Mouse (Mus musculus): ENCODE data around the gene Ipo11.

The Ipo11 gene

DNA sequence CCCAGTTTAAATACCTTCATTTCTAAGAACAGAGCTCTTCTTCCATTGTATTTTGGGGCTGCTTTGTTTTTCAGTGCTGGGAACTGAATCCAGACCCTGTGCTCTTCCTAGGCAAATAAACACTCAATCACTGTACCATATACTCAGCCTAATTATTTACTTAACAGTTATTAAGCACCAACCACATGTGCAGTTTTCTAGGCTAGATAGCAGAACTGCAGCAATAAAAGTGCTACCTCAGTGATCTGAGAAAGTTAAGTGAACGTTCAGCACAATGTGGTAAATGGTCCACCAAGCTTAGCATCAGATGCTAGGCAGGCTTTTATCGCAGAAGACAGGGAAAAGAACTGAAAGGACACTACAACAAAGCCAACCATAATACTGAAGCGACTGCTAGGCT lies 32.1 kb downstream of the Ipo11 start:
- ATAC-seq (ENCODE audit: low TSS enrichment): no peak

DNA sequence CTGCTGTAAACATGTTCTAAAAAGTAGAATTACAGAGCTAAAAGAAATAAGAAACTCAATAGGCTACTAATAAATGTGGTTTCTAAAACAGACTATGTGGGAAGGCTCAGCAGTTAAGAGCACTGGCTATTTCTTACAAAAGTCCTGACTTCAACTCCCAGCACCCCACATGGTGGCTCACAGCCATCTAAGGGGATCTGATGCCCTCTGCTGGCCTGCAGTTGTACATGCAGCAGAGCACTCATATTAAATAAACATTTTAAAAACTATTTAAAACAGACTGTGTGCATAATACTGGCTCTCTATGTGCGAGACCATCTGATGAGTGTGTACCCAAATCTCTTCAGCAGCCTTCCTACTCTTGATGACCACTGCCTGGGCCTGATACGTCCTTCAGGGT lies 42.5 kb downstream of the Ipo11 start:
- no peak for ATAC-seq (ENCODE audit: low TSS enrichment)

DNA sequence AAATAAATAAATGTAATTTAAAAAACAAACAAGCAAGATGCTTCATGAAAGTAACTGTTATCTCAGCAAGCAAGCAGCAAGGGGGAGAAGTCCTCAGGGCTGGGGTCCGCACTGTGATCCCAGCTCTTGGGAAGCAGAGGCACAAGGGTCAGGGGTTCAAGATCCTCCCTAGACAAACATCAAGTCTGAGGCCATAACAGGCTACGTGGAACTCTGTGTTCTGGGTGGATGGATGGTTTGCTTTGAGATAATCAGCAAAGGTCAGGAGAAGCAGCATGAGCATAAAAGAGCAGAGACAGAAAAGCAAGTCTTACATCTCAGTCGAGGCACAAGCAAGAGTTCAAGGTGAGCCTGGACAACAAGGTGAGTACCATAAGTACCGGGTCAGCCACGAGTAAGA lies 43.1 kb downstream of the Ipo11 start:
- ATAC-seq (ENCODE audit: low TSS enrichment): no peak

DNA sequence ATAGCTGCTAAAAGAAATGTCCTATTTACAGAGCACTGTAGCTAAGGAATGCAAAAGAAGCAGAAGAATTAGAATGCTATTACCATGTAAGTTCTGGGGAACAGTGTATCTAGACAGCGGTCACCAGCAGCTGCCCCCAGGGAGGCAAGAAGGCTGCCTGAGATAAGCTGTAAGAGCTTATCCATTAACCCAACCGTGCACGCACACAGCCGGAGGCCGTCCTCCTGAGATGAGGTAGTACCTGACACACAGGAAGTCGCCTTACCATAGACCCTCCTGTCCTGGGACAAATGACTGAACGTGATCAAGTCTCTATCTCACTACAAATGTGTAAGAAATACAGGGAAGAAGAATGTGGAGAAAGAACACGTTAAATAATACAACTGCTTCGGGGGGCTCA lies 43.6 kb downstream of the Ipo11 start:
- no peak for ATAC-seq (ENCODE audit: low TSS enrichment)

DNA sequence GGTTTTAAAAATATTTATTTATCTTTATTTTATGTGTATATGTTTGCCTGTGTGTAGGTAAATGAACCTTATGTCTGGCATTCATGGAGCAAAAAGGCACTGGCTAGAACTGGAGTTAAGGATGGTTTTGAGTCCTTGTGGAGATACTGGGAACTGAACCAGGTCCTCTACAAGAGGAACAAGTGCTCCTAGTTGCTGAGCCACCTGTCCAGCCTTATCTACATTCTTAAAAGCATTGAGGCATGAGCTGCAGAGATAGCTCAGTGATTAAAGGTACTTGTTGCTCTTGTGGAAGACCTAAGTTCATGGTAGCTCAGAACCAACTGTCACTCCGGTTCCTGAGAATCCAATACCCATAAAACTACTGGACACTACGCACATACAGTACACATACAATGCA lies 49.4 kb downstream of the Ipo11 start:
- ATAC-seq (ENCODE audit: low TSS enrichment): no peak

DNA sequence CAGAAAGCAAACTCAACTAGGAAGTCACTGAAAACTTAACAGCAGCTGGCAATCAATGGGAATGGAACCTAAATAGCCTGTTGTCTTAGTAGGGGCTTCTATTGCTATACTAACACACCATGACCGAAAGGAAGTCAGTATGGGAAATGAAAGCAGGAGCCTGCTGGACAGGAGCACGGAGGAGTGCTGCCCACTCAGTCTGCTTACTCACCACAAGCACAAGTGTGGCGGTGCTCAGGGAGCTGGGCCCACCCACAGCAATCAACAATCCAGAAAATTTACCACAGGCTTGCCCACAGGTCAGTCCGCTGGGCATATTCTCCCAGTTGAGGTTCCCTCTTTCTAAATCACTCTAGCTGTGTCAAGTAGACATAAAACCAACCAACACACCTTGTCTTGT lies 52.5 kb downstream of the Ipo11 start:
- peak; percentile 85 for ATAC-seq (ENCODE audit: low TSS enrichment)

DNA sequence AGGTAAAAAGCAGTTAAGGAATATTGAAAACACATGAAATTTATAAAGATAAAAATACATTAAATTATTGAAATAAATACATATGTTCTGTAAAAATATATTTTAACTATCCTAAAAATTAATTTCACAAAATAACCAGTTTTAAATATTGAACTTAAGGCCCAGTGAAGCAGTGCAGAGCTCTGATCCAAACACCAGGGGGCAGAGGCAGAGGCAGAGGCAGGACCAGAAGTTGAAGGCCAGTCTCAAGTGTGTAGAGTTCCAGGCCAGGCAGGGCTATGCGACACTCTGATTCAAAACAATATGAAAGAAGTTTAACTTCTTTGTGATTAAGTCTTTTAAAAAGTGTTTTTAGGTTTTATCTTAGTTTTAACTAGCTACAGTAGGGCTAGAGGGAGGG lies 60.5 kb downstream of the Ipo11 start:
- ATAC-seq (ENCODE audit: low TSS enrichment): no peak

DNA sequence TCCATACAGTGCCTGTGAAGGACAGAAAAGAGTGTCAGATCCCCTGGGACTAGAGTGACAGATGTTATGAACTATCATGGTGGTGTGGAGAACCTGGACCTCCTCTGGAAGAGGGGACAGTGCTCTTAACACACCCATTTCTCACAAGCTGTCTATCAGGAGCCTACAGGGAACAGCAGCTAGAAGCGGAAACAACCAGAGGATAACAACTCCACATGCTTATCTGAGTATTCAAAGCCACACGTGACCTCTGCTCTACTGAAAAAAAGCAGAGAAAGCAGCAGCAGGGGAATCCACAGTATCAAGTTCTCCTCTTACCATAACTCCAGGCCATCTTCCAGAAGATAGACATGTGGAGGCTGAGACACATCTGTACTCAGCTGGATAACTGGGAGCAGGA lies 71.2 kb downstream of the Ipo11 start:
- ATAC-seq (ENCODE audit: low TSS enrichment): no peak

DNA sequence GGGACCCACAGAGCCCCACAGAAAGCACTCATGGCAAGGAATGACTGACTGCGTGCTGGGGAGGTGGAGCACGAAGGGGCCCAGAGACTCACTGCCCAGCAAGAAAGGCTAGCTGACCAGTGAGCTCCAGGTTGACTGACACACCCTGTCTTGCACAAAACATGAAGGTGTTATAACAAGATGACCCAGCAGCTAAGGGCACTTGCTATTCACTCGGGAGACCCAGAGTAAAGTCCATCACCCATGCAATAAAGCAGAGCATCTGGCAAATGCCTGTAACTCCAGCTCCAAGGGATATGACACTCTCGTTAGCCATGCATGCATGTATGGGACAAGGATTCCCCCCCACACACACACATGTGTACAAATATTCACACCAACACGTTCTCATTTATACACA lies 78.0 kb downstream of the Ipo11 start:
- no peak for ATAC-seq (ENCODE audit: low TSS enrichment)

DNA sequence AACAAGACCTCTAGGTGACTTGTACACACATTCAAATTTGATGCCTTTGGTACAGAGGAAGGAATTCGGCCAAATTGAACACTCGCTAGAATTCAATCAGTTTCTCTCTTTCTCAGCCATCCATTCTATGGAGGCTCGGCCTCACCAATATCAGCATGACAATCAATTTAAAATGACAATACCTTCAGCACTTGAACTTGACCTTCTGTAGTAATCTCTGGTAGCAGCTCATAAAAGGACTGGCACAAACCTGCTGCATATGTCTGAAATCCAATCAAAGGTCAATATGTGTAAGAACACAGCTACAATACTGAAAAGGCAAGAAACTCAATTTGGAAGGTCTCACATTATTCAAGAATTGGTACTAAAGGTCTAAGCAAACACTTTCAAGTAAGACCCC lies 80.2 kb downstream of the Ipo11 start:
- no peak for ATAC-seq (ENCODE audit: low TSS enrichment)

DNA sequence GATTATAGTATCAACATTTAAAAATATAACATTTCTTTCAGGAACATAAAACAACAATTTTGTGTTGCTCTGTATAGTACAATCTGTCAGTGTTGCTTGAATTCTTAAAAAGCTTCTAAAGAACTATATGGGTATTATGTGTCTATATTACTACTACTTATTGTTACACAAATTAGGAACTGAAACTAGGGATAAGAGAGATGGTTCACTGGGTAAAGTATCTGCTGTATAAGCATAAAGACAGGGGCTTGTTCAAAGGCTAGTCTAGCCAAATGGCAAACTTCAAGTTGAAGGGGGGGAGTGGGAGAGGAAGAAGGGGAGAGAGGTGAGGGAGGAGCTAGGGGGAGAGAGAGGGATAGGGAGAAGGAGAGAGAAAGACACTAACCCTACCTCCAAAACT lies 89.2 kb downstream of the Ipo11 start:
- no peak for ATAC-seq (ENCODE audit: low TSS enrichment)

DNA sequence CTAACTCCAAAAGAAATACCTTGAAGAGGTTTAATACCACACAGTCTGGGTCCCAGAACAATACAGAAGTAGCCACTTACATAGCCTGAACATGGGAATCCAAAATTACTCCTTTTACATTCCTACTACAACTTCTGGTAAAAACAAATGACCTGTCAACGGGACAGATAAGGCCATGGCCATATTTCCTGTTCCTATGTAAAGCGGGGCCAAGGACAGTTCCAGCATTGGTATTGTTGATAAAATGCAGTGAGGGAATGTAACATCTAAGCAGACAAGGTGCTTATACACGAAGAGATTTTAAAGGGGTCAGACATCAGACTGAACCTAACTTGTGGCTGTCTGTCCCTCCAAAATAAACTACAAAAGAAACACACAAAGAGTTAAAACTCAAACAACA lies 91.8 kb downstream of the Ipo11 start:
- no peak for ATAC-seq (ENCODE audit: low TSS enrichment)

DNA sequence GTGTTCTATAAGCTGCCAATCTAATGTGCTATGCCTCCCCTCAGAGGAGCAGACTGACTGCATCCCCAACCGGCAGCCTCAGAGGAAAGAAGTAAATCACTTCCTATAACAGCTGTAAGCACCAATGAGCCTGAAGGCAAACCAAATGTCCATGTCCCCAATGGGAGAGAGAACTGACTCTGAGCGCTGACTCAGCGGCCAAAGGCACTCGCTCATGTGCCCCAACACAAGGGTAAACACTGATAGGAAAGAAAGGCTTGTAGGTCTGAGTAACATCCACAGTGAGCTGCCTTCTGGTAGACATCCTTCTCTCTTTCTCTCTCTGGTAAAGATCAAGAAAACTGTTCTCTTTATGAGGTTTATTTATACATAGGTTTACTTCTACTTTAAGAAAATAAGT lies 94.2 kb downstream of the Ipo11 start:
- no peak for ATAC-seq (ENCODE audit: low TSS enrichment)

DNA sequence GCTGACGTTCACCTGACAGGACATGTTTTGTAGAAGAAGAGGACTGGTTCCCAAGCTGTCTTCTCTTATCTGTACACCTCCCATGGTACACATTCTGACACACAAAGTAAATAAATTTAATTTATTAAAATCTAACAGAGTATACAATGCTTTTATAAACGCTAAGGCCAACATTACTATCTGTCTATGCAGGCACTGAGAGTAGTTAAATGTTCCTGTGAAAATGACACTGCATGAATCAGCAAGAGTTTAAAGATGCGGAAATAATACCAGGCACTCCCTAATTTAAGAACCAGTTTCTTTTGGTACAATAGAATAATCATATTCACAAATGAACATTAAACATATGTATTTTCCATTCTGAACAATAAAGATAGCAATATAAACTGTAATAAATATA lies 98.0 kb downstream of the Ipo11 start:
- ATAC-seq (ENCODE audit: low TSS enrichment): no peak

DNA sequence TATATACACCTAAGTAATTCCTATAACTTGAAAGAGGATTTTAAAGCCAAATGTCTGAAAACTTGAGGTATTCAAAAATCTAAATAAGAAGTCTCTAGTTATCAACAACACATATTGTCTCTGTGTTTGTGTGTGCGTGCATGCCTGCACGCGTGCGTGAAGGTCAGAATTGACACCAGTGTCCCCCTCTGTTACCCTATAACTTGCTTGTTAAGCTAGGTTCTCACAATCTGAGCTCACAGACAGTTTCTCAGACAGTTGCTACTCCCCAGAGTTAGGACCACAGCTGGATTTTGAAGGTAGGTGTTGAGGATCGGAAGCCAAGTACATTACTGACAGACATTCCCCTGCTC lies 100.3 kb downstream of the Ipo11 start:
- peak; percentile 17; the same call in 1 of the 2 replicates for ATAC-seq (ENCODE audit: low TSS enrichment)

DNA sequence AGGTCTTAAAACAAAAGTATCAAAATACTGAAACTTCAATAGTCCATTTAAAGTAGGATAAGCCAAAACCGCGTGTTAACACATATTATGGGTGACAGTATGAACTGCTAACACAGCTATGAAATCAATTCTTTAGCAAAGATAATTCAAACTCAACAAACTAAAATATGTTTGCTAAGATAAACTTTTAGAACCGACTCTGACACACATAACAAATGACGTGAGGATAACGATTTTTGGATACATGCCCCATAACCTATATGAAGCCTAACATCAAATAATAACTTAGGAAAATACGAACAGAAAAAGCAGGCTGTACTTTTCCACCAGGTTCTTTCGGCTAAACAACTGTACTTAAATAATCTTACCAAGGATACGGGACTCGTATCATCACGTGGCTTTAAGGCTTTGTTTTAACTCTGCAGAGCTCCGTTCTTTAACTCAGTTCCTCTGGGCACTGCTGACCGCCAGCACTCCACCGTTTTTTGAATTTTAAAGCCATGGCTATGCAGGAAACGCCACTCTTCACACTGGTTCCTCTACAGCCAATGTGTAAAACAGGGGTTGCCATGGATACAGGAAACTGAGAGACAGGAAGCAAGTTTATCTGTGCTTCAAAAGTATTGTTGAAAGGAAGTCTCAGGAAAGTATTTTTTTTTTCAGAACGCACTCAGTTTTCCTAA lies 100.8 kb downstream of the Ipo11 start:
- peak; percentile 94 for ATAC-seq (ENCODE audit: low TSS enrichment)

DNA sequence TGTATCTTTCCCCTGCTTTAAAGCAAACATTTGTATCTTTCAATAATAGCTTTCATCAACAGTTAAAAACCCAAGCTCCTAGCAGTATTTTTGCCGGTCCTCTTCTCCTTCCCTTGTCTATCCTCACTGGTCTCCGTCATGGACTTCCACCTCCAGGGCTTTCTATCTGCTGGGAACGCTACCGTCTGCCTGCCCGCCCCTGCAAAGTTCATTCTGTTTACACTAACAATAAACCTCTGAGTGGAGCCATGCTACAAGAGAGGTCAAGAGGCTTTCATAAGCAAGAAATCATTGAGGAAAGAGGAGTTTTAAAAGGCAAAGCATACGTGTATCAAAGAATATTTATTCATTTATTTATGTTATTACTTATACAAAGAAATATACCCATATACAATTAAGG lies 106.7 kb downstream of the Ipo11 start:
- no peak for ATAC-seq (ENCODE audit: low TSS enrichment)

DNA sequence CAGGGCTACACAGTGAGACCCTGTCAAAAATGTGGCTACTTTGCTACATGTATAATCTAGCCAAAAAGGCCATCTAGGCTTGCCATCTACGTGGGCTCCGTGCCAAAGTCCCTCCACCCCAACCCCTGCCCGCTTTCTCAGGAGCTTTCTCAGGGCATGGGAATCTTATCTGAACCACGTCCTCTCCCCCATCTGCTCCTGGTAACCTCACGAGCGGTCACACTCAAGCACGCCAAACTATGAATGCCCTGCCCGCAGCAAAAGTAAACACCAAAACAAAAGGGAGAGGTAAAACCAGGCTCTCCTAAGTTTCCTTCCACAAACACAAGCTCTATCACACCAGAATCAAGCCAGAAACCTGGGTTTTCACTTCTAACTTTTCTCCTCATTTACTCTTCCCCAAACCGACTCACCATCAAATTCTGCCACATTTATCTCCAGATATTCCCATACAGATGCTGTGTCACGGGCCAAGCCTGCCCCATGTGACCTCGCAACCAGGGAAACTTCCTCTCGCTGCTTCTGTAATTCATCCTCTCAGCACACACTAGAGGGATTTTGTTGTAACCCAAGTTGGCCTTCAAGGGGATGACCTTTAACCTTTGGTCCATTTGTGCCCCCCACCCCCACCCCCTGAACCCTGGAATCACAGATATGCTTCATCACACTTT lies 107.3 kb downstream of the Ipo11 start:
- ATAC-seq (ENCODE audit: low TSS enrichment): no peak

DNA sequence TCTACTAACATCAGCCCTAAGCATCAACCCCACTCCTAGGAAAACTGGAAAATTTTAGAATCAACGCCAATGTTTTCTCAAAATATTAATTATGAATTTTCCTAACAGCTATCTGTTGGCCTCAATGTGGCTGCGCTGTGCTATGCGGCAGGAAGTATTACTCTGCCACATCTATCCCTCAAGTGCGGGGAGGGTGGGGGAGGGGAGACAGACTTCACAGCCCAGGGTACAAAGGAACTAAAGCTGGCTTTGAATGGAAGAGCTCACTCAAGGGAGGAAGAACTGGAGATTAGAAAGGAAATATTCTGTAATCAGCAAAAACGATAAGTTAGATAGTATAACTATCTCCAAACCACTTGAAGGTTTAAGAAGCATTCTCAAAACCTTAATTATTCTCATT lies 111.1 kb downstream of the Ipo11 start:
- ATAC-seq (ENCODE audit: low TSS enrichment): no peak

DNA sequence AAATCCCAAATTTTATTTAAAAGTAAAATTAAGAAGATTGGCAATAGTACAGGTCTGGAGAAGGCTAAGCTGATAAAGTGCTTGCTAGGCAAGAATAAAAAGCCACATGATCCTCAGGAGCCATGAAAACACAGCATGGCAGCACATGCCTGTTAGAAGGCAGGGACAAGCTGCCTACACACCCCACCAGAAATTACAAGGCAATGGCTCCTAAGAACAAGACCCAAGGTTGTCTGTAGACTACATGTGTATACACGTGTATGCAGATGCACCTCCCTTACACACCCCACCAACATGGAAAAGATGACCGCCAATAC lies 112.9 kb downstream of the Ipo11 start:
- no peak for ATAC-seq (ENCODE audit: low TSS enrichment)

DNA sequence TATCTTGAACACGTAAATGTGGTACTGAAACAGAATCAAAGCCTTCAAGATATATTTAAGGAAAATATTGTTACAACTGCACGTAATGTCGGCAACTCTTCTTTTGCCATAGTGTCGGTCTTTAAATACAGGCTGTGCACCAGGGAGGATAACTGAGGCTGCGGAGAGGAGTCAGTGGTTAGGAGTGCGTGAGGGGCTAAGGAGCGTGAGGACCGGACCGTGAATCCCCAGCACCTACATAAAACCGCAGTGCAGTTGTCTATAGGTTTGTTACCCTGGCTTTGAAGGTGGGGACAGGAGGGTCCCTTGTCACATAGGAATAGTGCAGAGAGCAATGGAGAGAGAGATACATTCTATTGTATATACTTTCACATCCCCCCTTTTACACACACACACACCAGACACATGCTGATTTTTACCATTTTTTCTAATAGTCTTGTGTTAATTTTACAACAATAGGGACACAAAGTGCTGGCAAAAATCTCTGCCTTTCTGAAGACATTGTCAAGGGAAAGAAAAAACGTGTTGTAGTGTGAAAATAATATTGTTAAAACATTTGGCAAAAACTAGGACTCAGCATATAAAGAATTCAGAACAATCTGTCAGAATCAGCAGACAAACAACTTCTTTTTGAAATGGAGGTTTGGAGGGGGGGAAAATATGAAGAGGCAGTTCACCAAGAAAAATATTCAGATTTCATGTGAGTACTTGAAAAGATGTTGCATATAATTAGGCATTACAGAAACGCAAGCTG lies 113.5 kb downstream of the Ipo11 start:
- no peak for ATAC-seq (ENCODE audit: low TSS enrichment)

DNA sequence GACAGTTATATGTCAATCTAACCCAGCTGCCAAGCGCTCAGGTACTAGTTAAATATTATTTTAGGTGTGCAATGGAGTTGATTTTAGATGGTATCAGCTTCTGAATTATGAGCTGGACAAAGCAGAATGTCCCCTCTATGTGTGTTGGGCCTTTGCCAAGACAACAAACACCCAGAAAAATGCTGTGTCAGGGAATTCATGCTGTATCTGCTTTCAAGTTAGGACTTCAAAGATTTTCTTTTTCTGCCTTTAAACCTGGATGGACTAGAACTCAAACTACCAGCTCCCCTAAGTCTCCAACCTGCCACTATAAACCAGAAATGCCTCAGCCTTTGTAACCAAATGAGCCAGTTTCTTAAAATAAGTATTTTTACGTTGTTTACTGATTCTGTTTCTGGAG lies 116.6 kb downstream of the Ipo11 start:
- ATAC-seq (ENCODE audit: low TSS enrichment): no peak

DNA sequence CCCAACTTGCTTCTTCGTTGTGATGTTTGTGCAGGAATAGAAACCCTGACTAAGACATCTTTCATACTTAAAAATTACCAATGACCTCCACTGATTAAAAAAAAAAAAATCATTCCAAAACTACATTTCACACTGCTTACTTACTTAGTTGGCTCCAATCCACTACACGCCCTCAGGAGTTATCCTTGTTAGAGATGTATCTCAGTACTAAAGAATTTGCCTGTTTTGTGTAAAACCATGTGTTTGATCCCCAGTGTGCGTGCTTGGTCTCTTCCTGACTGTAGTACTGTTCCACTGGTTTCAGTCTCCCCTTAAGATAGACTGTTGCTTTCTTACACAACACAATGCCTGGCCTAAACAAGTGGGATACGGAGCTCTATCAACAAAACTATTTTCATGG lies 117.0 kb downstream of the Ipo11 start:
- ATAC-seq (ENCODE audit: low TSS enrichment): peak; percentile 44; the same call in 1 of the 2 replicates

DNA sequence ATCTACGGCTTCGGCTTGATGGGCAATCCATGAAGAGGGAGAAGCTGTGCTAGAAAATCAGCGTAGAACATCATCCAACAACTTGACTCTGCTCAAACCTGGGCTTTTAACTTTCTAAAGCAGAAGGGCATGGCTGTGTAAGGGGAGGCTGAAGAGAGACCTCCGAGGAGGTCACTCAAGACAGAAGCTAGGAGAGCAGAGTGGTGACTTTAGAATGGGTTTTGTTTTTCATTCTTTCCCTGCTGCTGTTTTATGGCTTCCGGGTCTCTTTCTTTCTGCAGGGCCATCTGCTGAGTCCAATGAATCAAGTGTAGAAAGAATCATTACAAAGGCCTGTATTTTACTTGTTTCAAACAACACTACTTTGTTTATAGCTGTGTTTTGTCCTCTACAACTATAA lies 119.7 kb downstream of the Ipo11 start:
- peak; percentile 39 for ATAC-seq (ENCODE audit: low TSS enrichment)

Measured in frontal cortex, adult (tissue).